Mouse (Mus musculus): Measurements from ENCODE around the gene Cadm1.

The Cadm1 gene

DNA sequence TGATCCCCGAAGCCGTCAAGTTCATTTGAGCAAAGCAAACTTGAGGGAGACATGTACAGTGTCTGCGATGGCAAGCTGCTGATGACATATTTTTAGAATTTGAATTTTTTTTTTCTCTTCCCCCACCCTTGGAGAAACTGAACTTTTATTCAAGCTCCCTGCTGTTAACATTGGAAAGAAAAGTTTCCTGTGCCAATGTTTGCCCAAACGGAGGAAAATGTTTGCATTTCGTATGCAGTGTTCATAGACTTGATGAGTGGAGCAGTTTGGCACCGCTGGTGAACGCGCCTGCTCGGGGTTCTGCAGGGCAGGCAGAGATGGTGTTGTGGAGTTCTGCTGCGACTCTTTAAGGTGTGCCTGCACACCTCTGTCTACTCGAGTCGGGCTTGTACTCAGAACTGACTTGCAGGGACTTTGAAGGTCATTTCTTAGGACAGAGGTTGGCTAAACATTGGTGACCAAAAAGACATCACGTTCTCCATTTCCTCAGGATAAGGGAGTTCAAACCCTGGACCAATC, 83.0 kb downstream of the Cadm1 start:
- TF ChIP-seq GATA4 (IDR thresholded peaks at IDR 0.05; ENCODE audit: insufficient replicate concordance, low read length) = no peak

DNA sequence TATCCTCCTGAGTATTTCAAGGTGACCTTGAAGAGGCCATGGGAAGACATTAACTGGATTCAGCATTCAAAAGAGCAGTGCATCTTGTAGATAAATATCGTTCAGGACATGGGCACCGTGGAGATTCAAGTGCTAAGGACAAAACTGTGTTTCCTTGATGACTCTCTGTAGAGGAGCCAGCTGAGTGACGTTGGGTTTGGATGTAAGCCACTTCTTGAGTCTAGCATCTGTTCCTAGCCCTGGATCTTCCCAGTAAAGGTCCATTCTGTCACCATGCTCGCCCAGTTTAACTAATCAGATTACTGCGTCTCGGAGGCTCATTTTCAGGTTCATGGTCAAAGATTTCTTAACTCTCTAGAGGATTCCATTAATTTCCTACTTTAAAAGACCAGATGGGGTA, 85.1 kb downstream of the Cadm1 start:
- TF ChIP-seq GATA4 (IDR thresholded peaks at IDR 0.05; ENCODE audit: insufficient replicate concordance, low read length) = no peak

DNA sequence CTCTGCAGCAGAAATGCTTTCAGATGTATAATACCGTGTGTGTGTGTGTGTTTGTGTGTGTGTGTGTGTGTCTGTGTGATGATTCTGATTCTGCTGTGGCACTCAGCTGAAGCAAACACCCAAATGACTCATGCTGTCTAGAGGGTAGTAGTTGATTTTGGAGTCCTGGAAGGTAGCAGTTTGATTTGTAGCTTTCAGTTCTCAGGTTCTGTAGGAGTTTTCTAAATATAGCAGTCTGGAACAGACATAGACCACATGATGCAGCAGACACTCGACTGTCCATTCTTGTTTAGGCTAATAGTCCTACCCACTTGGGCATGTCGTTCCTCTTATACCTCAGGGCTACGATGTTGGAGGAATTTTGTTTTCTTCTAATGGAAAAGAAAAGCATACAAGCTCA, 86.4 kb downstream of the Cadm1 start:
- TF ChIP-seq GATA4 (IDR thresholded peaks at IDR 0.05; ENCODE audit: insufficient replicate concordance, low read length) = no peak

DNA sequence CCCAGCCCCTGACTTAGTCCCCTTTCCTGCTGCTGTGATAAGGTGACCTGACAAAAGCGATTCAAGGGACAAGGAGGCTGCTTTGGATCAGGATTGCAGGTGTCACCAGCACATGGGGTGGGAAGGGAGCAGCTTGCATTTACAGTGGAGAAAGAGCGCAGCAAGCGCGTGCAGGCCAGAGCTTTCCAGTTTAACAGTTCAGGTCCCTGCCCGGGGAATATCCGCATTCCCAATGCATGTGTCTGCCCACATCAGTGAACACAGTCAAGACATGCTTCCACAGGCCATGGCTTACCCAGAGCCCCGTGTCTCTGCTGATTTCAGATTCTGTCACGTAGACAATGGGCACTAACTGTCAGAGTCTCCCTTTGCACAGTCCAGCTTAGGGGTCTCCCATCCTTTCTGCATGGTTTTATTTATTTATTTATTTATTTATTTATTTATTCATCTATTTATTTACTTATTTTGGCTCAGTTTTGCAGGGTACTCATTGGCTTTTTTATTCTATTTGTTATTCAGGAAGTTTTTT, 89.6 kb downstream of the Cadm1 start:
- TF ChIP-seq GATA4 (IDR thresholded peaks at IDR 0.05; ENCODE audit: insufficient replicate concordance, low read length) = no peak

DNA sequence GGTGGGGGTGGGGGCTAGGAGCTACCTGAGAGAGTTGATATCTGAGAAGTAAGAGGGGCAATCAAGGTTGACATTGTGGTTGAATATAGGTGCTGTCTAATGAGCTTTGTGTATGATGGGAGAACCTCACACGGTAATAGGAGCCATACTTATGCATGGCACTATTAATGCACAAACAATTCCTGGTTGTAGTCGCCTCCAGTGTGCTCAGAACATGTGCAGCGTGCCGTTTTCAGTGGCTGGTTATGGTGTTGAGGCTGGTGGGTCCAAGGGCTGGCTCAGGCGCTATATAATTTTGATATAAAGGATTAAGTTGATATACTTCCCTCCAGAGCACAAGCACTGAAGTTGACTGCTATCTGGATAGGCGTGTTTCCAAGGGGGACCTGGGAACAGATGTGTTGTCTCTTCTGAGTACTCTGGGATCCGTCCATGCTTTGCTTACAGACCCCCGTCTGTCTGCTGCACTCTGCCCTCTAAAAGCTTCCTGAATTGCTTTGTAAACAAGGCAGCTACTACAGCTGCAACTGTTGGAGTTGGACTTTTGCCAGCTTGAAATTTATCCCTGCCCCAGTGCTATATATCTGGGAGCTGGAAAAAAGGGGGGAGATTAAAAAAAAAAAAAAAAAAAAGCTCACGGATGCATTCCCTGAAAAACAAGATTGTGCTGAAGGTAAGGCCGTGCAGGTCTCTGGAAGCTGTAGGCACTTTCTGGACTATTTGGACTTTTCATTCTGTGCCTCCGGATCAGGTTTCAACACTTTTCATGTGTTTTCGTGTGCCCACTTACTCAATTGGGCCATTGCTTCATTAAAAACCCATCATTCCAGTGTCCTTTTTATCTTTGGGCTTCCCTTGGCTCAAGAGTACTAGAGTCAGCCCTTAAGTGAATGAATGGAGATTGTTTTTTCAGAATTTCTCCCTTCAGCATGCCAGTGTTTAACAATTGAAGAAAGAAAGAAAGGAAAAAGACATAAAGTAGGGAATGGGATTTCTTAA, 93.8 kb downstream of the Cadm1 start:
- TF ChIP-seq GATA4 (IDR thresholded peaks at IDR 0.05; ENCODE audit: insufficient replicate concordance, low read length) = no peak

DNA sequence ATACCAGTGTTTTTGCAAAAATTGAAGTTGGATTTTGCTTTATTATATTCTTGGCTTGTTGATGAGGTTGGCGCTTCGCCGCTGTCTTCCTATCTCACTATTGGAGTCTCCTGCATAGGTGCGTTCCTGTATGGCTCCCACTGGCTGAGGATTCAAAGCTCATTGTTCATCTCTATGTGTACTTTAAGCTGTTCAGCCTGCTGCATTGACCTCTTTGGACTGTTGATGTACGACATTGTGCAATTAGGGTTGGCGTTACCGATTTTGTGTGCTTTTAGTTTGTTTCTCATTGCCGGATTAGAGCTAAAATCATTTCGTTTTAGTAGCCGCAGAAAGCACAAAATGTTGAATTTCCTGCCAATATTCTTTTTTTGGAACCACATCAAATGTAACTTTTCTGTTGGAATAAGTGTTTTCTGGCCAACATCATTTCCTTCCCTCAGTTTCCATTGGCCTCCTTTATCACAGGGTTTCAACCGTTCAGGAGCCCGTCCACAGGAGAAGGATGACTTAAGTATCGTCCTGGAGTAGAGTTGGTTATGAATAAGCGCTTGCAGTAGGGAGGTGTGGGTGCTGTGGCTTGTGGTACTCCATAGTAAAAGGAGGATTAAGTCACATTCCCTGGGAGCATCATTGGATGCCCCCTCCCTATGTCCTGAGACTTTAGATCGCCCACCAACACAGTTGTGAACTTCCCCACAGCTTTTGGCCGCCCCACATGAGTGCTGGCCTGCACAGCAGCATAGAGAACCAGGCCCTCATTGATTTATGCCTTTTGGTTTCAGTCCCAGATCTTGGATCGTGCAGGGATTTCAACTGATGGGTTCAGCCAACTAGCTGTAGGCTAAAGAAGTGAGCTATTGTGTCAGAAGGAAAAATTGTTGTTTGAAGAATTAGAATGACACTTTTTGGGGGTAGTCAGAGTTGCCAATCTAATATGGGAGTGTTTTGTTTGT, 94.9 kb downstream of the Cadm1 start:
- no peak for TF ChIP-seq GATA4 (IDR thresholded peaks at IDR 0.05; ENCODE audit: insufficient replicate concordance, low read length)

DNA sequence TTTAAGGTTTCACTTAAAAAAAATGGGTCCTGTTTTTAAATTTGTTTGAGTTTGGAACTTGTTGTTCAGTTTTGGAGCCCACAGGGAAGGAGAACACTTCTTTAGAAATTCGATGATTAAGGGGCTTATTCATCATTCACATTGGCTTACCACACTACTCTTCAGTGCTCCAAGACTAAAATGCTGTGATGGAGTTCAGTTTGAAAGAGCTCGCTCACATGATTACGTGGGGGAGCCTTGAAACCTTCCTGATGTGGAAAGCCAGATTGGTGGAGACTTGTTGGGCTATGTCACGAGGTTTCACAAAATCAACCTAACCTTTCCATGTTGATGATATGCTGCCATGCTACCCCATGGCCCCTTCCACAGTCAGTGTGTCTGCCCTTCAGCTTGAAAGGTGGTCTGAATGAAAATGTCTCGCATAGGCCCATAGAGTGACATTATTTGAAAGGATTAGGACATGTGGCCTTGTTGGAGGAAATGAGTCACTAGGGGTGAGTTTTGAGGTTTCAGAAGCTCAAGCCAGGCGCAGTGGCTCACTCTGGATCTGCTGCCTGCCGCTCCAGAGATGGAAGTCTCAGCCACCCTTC, 95.7 kb downstream of the Cadm1 start:
- no peak for TF ChIP-seq GATA4 (IDR thresholded peaks at IDR 0.05; ENCODE audit: insufficient replicate concordance, low read length)

DNA sequence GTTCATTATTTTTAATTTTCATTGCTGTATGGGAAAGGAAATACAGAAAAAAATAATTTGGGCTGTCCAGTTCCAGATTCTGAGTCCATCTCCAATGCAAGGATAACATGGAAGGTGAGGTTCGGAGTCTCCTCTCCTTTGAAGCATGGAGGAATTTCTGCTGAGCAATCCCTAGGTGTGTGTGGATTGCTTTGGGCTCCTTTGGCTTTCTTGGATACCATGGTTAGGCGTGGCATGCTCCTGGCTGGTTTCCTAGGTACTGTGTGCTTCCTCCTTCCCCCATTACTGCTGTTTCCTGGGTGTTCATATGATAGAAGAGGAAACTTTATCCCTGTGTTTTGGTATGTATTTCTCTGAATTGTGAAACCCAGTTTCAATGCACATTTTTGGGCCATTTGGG, 98.0 kb downstream of the Cadm1 start:
- TF ChIP-seq GATA4 (IDR thresholded peaks at IDR 0.05; ENCODE audit: insufficient replicate concordance, low read length) = no peak

DNA sequence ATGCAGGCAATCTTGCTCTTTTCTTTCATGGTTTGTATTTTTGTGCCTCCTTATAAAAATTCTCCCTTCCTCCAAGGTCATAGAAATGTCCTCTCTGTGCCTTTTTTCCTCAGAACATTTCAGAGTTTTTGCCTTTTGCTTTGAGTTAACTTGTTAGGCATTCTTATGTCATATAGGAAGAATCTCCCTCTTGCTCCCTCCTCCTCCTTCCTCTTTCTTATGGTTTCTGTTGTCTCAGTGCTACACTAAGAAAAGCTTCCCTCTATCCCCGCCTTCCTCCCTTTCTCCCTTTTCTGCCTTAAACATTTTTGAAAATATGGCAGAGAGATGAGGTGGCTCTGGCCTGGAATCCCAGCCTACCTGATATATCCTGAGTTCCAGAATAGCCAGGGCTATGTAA, 98.6 kb downstream of the Cadm1 start:
- TF ChIP-seq GATA4 (IDR thresholded peaks at IDR 0.05; ENCODE audit: insufficient replicate concordance, low read length) = no peak

DNA sequence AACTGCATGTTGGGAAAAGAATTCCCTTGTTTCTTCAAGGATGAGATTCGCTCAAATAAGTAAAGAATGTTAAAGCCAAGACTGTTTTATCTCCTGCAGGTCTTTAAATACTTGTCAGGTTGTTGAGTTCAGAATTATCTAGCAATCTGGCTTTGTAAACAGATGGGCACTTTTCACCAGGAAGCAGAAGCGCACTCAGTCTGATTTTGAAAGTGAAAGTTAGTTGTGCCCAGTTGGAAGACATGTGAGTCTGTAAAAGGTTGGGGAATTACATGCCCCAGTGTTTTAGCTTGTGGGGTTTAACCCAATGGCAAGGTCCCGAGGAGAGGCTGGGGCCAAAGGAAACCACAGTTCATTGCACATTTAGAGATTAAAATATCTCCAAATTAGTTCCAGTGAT, 104.7 kb downstream of the Cadm1 start:
- TF ChIP-seq GATA4 (IDR thresholded peaks at IDR 0.05; ENCODE audit: insufficient replicate concordance, low read length) = peak; percentile 89

DNA sequence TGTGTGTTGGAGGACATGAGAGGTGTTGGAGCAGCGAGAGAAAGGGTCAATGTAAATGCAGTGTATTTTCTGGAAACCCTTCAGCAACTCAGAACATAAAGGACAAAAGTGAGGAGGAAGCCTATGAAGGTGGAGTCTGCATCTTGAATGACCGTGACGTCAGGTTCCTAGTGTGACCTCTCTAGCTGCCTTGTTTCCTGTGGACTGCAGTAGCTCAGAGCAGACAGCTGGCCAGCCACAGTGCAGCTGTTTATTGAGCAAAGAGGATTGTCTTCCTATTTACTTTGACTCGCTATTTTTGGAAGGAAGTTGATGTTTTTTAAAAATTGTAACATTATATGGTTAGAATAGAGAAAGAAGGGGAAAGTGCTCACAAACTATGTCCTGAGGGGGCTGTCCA, 112.7 kb downstream of the Cadm1 start:
- TF ChIP-seq GATA4 (IDR thresholded peaks at IDR 0.05; ENCODE audit: insufficient replicate concordance, low read length) = no peak

DNA sequence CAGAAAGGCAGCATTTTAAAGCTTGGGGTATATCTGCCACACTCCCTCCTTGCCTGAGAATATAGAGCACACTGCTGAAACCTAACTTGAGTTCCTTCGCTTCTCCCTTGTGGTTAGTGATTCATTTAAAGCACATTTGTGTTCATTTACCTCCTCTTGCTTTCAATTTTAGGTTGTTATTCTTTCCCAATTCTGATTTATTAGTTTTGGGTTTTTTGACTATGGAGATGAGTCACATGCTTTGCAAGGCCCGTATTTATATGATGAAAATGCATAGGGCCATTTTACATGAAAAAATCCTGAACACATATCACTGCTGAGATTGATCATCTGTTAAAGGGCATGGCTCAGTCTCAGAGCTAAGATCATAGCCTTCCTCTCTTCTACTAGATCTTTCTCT, 115.1 kb downstream of the Cadm1 start:
- TF ChIP-seq GATA4 (IDR thresholded peaks at IDR 0.05; ENCODE audit: insufficient replicate concordance, low read length) = no peak

DNA sequence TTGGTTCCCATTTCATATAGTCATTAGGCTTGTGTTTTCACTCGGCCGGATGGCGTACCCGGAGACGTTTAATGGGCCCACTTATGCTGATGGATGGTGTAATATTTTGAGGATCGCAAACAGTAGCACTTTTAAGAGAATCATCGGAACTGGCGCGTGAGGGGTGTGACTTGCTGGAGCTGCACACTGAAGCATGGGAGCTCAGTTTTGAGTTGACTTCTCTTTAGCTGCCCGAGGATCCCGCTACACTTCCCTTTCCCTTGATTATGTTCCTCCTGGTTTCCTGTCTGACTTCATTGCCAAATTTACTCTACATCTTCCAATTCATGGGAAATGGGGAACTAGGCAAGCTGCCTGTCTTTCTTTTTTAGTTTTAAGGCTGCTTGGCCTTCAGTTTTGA, 121.5 kb downstream of the Cadm1 start:
- no peak for TF ChIP-seq GATA4 (IDR thresholded peaks at IDR 0.05; ENCODE audit: insufficient replicate concordance, low read length)

DNA sequence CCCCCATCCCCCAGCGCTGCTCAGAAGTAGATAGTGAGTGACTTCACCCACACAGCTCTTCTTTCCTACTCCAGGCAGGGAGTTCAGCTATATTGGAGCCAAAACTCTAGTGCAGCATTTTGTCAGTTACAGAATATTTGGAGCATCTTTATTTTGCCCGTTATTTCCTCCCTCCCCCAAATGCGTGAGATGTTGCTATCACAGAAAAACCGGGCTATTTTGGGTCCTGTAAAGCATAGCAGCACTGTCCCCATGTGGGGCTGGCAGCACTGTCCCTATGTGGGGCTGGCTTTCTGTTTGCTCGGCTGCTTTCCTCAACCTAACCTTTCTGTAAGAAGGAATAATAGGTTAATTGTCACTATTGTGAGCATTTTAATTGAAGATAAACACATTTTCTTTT, 122.2 kb downstream of the Cadm1 start:
- no peak for TF ChIP-seq GATA4 (IDR thresholded peaks at IDR 0.05; ENCODE audit: insufficient replicate concordance, low read length)

DNA sequence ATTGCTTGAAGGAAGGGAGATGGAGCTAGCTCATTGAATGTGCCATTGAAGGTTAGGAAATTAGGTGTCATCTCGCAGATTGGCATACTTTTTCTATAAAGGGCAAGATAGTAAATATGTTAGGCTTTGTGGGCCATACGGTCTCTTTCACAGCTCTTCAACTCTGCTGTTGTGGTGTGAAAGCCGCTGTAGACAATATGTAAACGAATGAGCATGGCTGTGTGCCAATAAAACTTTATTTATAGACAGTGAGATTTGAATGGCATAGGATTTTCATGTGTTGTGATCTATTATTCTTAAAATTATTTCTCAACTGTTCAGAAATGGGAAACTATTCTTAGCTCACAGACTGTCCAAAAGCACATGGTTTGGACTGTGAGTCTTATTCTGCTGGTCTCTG, 123.0 kb downstream of the Cadm1 start:
- no peak for TF ChIP-seq GATA4 (IDR thresholded peaks at IDR 0.05; ENCODE audit: insufficient replicate concordance, low read length)

Measured in liver, adult (tissue).